Mouse (Mus musculus): ENCODE measurements at regions not wholly inside any gene's neighbourhood (a gene's known extent, or its start where the extent isn't known, plus 50 kb on each side); places are given as distances from the start of the nearest gene placed in this dataset.
"Not testable (repeated sequence)": the region's sequence is repeated elsewhere in the genome, so short reads cannot be mapped to it uniquely, and the experiment has no call there.

DNA sequence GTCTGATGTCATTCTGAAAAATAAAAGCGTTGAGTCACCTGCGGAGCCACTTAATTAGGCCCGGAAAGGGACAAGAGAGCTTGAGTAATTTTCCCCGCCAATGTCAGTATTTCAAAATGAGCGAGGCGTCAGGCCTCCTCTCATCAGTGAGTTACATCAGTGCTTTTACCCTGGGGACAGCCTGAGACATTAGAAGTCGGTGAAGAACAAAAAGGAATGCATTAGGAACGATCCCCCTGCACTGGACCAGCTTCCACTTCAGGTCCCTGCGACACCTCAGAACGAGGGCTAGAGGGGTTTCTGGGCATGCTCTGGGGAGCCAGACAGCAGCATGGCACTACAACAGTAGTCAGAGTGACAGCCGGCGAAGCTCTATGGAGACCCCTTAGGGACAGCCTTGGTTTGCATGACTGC, 162.3 kb downstream of the Bcl2l11 start:
- peaks cover 10% of the 10 kb centered on the region; the same call in 1 of the 2 replicates for H3K9me3 ChIP-seq (ENCODE audit: control insufficient read depth, low read length)
- DNase-seq (ENCODE audit: low spot score) (peak; percentile 63), ATAC-seq (ENCODE audit: low read depth) (no peak)
- H3K9ac ChIP-seq (ENCODE audit: low read depth, low read length): no peak overlapping the region
- peaks cover 7% of the 10 kb centered on the region for H3K4me1 ChIP-seq (ENCODE audit: control insufficient read depth, insufficient read depth, low read length)
- no peak overlapping the region for H3K4me3 ChIP-seq (ENCODE audit: low read depth, low read length)
- WGBS: 31% methylated on average over 12 of the region's 12 CpGs
- H3K27me3 ChIP-seq (replicated peaks; ENCODE audit: control insufficient read depth, insufficient read depth, low read length): no peaks in the 10 kb centered on the region
- H3K27ac ChIP-seq (replicated peaks; ENCODE audit: low read depth, low read length): no peak overlapping the region
- no peak overlapping the region for H3K4me2 ChIP-seq (ENCODE audit: low read depth, low read length)
- H3K36me3 ChIP-seq (ENCODE audit: control insufficient read depth, insufficient read depth, low read length): no peaks in the 10 kb centered on the region

DNA sequence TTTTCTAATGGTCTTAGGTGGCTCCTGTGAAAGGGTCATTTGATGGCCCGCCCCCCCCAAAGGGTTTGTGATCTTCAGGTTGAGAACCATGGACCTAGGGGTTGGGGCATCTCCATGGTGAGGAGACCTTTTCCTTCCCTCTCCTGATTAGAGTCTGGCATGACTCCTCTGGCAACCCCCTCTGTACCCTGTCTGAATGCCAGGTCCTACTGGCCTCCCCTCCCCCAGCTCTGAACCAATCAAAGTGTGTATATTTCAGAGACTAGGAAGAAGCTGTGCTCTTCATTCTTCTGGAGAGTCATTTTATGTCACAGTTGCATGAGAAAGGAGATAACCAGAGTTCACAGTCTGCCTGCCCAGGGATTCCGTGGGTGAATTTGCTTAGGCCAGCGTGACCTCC, 164.8 kb downstream of the Bcl2l11 start:
- Histone ChIP-seq H3K36me3 (ENCODE audit: control insufficient read depth, insufficient read depth, low read length) (no peaks in the 10 kb centered on the region), H3K27ac (replicated peaks; ENCODE audit: low read depth, low read length) (no peak overlapping the region), H3K4me2 (ENCODE audit: low read depth, low read length) (no peak overlapping the region), H3K27me3 (replicated peaks; ENCODE audit: control insufficient read depth, insufficient read depth, low read length) (no peaks in the 10 kb centered on the region), H3K9ac (ENCODE audit: low read depth, low read length) (no peak overlapping the region), H3K4me1 (ENCODE audit: control insufficient read depth, insufficient read depth, low read length) (no peaks in the 10 kb centered on the region), H3K4me3 (ENCODE audit: low read depth, low read length) (no peak overlapping the region), H3K9me3 (ENCODE audit: control insufficient read depth, low read length) (peaks cover 10% of the 10 kb centered on the region; the same call in 1 of the 2 replicates)
- 84% methylated on average over 3 of the region's 3 CpGs for WGBS
- no peak for DNase-seq (ENCODE audit: low spot score)
- no peak for ATAC-seq (ENCODE audit: low read depth)

DNA sequence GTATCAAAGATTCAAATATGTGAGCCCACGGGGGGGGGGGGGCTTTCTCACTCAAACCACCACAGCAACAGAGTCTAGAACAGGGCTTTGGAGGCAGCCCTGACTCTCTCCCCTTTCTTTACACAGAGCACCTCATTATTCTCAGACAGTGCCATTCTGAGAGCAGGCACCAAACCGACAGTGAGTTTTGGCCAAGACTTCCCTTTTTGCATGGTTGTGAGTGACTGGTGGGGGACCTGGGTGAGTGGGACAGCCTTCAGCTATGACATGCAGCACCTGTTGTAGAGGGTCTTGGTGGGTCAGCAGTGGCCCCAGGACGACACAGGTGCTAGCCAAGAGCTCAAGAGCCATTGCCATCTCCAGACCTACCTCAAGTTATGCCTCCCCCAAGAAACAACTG, 168.8 kb downstream of the Bcl2l11 start:
- H3K4me2 ChIP-seq (ENCODE audit: low read depth, low read length): no peak overlapping the region
- WGBS: 74% methylated on average over 3 of the region's 3 CpGs
- no peak overlapping the region for H3K27ac ChIP-seq (replicated peaks; ENCODE audit: low read depth, low read length)
- H3K9me3 ChIP-seq (ENCODE audit: control insufficient read depth, low read length): peaks cover 10% of the 10 kb centered on the region; the same call in 1 of the 2 replicates
- no peak for DNase-seq (ENCODE audit: low spot score)
- no peak overlapping the region for H3K4me3 ChIP-seq (ENCODE audit: low read depth, low read length)
- H3K4me1 ChIP-seq (ENCODE audit: control insufficient read depth, insufficient read depth, low read length): no peaks in the 10 kb centered on the region
- H3K27me3 ChIP-seq (replicated peaks; ENCODE audit: control insufficient read depth, insufficient read depth, low read length): no peaks in the 10 kb centered on the region
- H3K9ac ChIP-seq (ENCODE audit: low read depth, low read length): no peak overlapping the region
- no peak for ATAC-seq (ENCODE audit: low read depth)
- no peaks in the 10 kb centered on the region for H3K36me3 ChIP-seq (ENCODE audit: control insufficient read depth, insufficient read depth, low read length)

DNA sequence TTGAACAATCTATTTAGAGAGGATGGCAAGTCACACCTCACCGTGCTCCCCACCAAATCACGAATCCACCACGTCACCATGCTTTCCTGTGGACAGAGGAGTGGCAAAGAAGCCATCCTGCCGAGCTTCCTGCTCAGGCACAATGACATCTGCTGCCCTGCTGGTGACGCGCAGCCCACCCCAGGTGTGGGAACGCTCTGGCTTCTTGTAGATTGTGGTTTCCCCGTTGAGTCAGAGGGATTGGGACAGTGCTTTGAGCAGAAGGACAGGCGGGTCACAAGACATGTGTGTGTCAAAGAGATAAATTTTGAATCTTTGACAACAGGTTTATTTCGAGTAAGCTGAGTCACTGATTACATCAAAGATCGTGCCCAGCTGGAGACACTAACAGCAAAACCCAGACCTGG, 169.2 kb downstream of the Bcl2l11 start:
- Histone ChIP-seq H3K9ac (ENCODE audit: low read depth, low read length) (no peak overlapping the region), H3K36me3 (ENCODE audit: control insufficient read depth, insufficient read depth, low read length) (no peaks in the 10 kb centered on the region), H3K27ac (replicated peaks; ENCODE audit: low read depth, low read length) (no peak overlapping the region), H3K9me3 (ENCODE audit: control insufficient read depth, low read length) (peaks cover 10% of the 10 kb centered on the region; the same call in 1 of the 2 replicates), H3K4me3 (ENCODE audit: low read depth, low read length) (no peak overlapping the region), H3K4me1 (ENCODE audit: control insufficient read depth, insufficient read depth, low read length) (no peaks in the 10 kb centered on the region), H3K4me2 (ENCODE audit: low read depth, low read length) (no peak overlapping the region), H3K27me3 (replicated peaks; ENCODE audit: control insufficient read depth, insufficient read depth, low read length) (no peaks in the 10 kb centered on the region)
- DNase-seq (ENCODE audit: low spot score) (no peak), ATAC-seq (ENCODE audit: low read depth) (no peak)
- WGBS: 79% methylated on average over 11 of the region's 11 CpGs

DNA sequence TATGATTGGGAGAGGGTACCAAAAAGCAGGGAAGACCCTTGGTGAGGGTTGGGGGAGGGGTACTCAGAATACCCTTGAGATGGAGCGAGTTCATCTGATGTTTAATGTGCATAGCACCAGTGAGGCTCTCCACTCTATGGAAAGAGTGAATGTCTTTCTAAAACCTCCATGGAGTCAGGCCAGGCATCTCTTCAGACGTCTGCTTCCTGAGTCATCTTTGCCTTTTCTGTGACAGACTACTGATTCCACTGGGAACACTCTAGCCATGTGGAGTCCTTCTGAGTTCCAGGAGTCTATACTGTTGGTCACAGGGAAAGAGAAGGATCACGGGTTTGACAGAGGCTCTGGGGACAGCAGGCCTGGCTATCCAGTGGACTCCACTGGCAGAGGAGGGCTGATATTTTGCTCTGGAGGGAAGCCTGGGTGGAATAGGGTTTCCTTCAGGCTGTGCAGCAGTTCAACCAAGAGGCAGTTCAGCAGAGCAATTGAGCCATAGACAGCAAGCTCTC, 169.9 kb downstream of the Bcl2l11 start:
- 58% methylated on average over 3 of the region's 3 CpGs for WGBS
- H3K9ac ChIP-seq (ENCODE audit: low read depth, low read length): no peak overlapping the region
- DNase-seq (ENCODE audit: low spot score): no peak

DNA sequence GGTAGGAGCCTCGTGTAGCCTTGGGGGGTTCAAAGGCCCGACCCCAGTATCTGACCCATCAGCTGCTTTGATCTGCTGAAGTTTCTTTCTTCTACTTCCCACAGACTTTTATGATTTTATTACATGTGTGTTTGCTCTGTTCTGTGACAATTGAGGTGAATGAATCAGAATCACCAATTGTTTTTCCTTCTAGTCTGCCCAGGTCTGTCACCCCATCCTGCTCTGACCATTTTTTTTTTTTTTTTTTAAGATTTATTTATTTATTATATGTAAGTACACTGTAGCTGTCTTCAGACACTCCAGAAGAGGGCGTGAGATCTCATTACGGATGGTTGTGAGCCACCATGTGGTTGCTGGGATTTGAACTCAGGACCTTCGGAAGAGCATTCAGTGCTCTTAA, 170.6 kb downstream of the Bcl2l11 start:
- H3K27ac ChIP-seq (replicated peaks; ENCODE audit: low read depth, low read length); H3K4me2 ChIP-seq (ENCODE audit: low read depth, low read length); H3K4me3 ChIP-seq (ENCODE audit: low read depth, low read length); H3K27me3 ChIP-seq (replicated peaks; ENCODE audit: control insufficient read depth, insufficient read depth, low read length); H3K36me3 ChIP-seq (ENCODE audit: control insufficient read depth, insufficient read depth, low read length); H3K4me1 ChIP-seq (ENCODE audit: control insufficient read depth, insufficient read depth, low read length); ATAC-seq (ENCODE audit: low read depth); H3K9me3 ChIP-seq (ENCODE audit: control insufficient read depth, low read length); H3K9ac ChIP-seq (ENCODE audit: low read depth, low read length); DNase-seq (ENCODE audit: low spot score): not testable (repeated sequence)
- 52% methylated on average over 3 of the region's 5 CpGs for WGBS

More for the DNA sequence above, 169.9 kb downstream of the Bcl2l11 start:
- no peak overlapping the region for H3K27ac ChIP-seq (replicated peaks; ENCODE audit: low read depth, low read length)
- H3K36me3 ChIP-seq (ENCODE audit: control insufficient read depth, insufficient read depth, low read length): no peaks in the 10 kb centered on the region
- H3K4me2 ChIP-seq (ENCODE audit: low read depth, low read length): no peak overlapping the region
- no peak for ATAC-seq (ENCODE audit: low read depth)
- H3K9me3 ChIP-seq (ENCODE audit: control insufficient read depth, low read length): peaks cover 10% of the 10 kb centered on the region; the same call in 1 of the 2 replicates
- no peaks in the 10 kb centered on the region for H3K4me1 ChIP-seq (ENCODE audit: control insufficient read depth, insufficient read depth, low read length)
- no peak overlapping the region for H3K4me3 ChIP-seq (ENCODE audit: low read depth, low read length)
- no peaks in the 10 kb centered on the region for H3K27me3 ChIP-seq (replicated peaks; ENCODE audit: control insufficient read depth, insufficient read depth, low read length)

DNA sequence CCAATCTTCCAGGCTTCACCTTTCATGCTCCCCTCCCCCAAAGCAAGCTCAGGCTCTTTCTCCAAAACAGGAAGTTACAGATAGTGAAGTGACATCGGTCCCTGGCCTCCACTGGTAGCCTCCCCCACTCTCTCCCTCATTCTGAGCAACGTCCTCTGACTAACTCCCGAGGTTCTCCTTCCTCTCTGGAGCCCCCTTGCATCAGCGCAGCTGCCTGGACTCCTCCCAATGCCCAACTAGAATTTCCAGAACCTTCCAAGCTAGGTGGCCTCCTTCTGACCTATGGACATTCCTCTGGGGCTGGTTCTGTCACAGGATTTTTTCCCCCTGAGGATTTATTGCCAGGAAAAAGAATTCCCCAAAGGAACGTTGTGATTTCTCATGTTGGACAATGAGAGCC, 171.1 kb downstream of the Bcl2l11 start:
- H3K36me3 ChIP-seq (ENCODE audit: control insufficient read depth, insufficient read depth, low read length): no peaks in the 10 kb centered on the region
- no peak overlapping the region for H3K9ac ChIP-seq (ENCODE audit: low read depth, low read length)
- DNase-seq (ENCODE audit: low spot score) (no peak), ATAC-seq (ENCODE audit: low read depth) (no peak)
- no peak overlapping the region for H3K27ac ChIP-seq (replicated peaks; ENCODE audit: low read depth, low read length)
- no peaks in the 10 kb centered on the region for H3K27me3 ChIP-seq (replicated peaks; ENCODE audit: control insufficient read depth, insufficient read depth, low read length)
- H3K4me1 ChIP-seq (ENCODE audit: control insufficient read depth, insufficient read depth, low read length): no peaks in the 10 kb centered on the region
- H3K9me3 ChIP-seq (ENCODE audit: control insufficient read depth, low read length): peaks cover 3% of the 10 kb centered on the region; the same call in 1 of the 2 replicates
- no peak overlapping the region for H3K4me2 ChIP-seq (ENCODE audit: low read depth, low read length)
- no peak overlapping the region for H3K4me3 ChIP-seq (ENCODE audit: low read depth, low read length)
- 32% methylated on average over 5 of the region's 5 CpGs for WGBS

DNA sequence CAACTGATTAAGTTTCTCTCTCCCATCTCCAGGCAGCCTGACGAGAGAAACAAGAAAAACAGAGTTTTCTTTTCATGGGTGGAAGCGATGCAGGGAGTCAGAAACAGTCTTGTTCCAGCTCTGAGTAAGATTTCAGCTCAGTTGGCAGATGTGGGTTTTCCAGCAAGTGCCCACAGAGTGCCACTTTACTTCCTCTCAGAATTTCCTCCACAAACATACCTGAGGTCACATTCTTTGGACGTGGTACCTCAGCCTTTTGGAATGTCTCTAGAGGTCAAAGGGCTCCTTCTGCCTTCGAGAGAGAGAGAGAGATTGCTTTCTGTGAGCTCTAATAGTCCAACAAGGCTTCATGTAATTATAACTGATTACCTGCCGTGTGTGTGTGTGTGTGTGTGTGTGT, 172.0 kb downstream of the Bcl2l11 start:
- Histone ChIP-seq H3K9me3 (ENCODE audit: control insufficient read depth, low read length) (no peaks in the 10 kb centered on the region), H3K36me3 (ENCODE audit: control insufficient read depth, insufficient read depth, low read length) (no peaks in the 10 kb centered on the region), H3K27me3 (replicated peaks; ENCODE audit: control insufficient read depth, insufficient read depth, low read length) (no peaks in the 10 kb centered on the region), H3K4me3 (ENCODE audit: low read depth, low read length) (no peak overlapping the region), H3K4me1 (ENCODE audit: control insufficient read depth, insufficient read depth, low read length) (0 out of 2 replicates have a peak, but pooled peaks cover 4% of the 10 kb centered on the region), H3K27ac (replicated peaks; ENCODE audit: low read depth, low read length) (no peak overlapping the region; the same call in 1 of the 2 replicates), H3K4me2 (ENCODE audit: low read depth, low read length) (no peak overlapping the region), H3K9ac (ENCODE audit: low read depth, low read length) (no peak overlapping the region)
- ATAC-seq (ENCODE audit: low read depth) (no peak), DNase-seq (ENCODE audit: low spot score) (no peak)
- 31% methylated on average over 5 of the region's 5 CpGs for WGBS

DNA sequence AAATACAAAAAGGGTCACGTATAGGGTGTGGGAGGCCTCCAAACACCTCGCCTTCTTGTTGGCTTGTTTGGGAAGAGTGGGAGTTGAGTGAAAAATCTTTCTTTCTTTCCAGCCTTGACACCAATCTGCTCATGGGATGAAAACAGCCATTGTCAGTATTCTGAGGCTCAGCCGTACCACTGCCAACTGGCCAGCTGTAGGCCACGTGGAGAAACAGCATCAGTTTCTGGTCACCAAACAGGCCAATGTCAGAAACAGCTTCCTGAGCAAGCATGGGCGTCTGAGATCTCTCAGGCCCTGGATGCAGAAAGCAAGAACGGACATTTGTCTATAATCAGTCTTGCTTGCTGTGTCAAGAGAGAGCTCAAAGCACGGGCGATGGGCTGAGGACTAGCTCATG, 173.2 kb downstream of the Bcl2l11 start:
- no peak for ATAC-seq (ENCODE audit: low read depth)

More for the DNA sequence above, 173.2 kb downstream of the Bcl2l11 start:
- H3K9me3 ChIP-seq (ENCODE audit: control insufficient read depth, low read length): no peaks in the 10 kb centered on the region
- H3K4me3 ChIP-seq (ENCODE audit: low read depth, low read length): no peak overlapping the region
- no peak overlapping the region for H3K27ac ChIP-seq (replicated peaks; ENCODE audit: low read depth, low read length)
- no peak overlapping the region for H3K4me2 ChIP-seq (ENCODE audit: low read depth, low read length)
- 87% methylated on average over 8 of the region's 8 CpGs for WGBS
- 0 out of 2 replicates have a peak, but pooled peaks cover 4% of the 10 kb centered on the region for H3K4me1 ChIP-seq (ENCODE audit: control insufficient read depth, insufficient read depth, low read length)
- no peak for DNase-seq (ENCODE audit: low spot score)
- no peaks in the 10 kb centered on the region for H3K36me3 ChIP-seq (ENCODE audit: control insufficient read depth, insufficient read depth, low read length)
- no peak overlapping the region for H3K9ac ChIP-seq (ENCODE audit: low read depth, low read length)
- no peaks in the 10 kb centered on the region for H3K27me3 ChIP-seq (replicated peaks; ENCODE audit: control insufficient read depth, insufficient read depth, low read length)

Measured in embryonic facial prominence, embryonic 14.5 days (tissue).